Mouse (Mus musculus): ENCODE results near the gene Actr3.

DNA sequence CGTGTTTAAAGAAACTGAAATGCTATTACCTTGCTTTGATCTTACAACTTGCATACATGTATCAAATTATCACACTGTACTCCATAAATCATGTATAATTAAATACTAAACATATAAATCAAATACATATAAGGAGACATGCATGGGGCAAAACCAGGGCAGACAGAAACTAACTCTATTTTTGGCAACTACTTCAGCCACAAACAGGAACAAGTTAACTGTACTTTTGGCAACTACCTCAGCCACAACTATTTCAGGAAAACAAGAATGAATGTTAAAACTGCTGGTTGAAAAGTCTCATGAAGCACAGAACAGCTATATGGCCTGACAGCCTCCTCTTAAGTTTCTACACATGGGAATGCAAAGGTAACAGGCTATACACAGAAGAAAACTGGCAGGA, 40.1 kb downstream of the Actr3 start:
- TF ChIP-seq CTCF (IDR thresholded peaks at IDR 0.05; ENCODE audit: insufficient read depth, low read length) (no peak), POLR2A (IDR thresholded peaks at IDR 0.05; ENCODE audit: borderline replicate concordance, extremely low read depth, low read depth, low read length) (no peak)
